Mouse (Mus musculus) limb, embryonic 14.5 days (tissue): ENCODE measurements around the gene Rrnad1. TPM values are rescaled to one million over a fixed set of nuclear protein-coding genes. Genes with fewer than 3 reads are reported as not detected.
A peak's percentile ranks its signal among the peaks of the same experiment; 100 is the strongest.

Experiments
- ATAC-seq: fragments of 200-750 bp; cut with Nextera tagmentation; 2 replicates; pipeline ENCODE4 v1.8.0; 2017; ENCODE audit warnings: low read depth, moderate number of reproducible peaks, moderate TSS enrichment; ENCODE audit not compliant: low FRiP score
- DNase-seq: peaks from one replicate; pipeline ENCODE4 v3.0.0-alpha.2; 2015; ENCODE audit warnings: low spot score
- H3K27ac ChIP-seq: fragments of 300-500 bp; sonication (generic); replicated peaks from 2 replicates; pipeline ENCODE4 v1.5.1; 2014; ENCODE audit warnings: low read depth, mild to moderate bottlenecking, low read length, moderate library complexity, mixed read lengths
- H3K27me3 ChIP-seq: fragments of 300-500 bp; sonication (generic); 2 replicates; pipeline ENCODE4 v1.6.1; 2014; ENCODE audit warnings: low read length, mixed read lengths; ENCODE audit not compliant: control insufficient read depth, insufficient read depth
- H3K36me3 ChIP-seq: fragments of 300-500 bp; sonication (generic); 2 replicates; pipeline ENCODE4 v1.6.1; 2014; ENCODE audit warnings: mild to moderate bottlenecking, low read length, moderate library complexity, mixed read lengths; ENCODE audit not compliant: control insufficient read depth, insufficient read depth
- H3K4me1 ChIP-seq: fragments of 300-500 bp; sonication (generic); 2 replicates; pipeline ENCODE4 v1.6.1; 2014; ENCODE audit warnings: antibody characterized with exemption, low read length, mixed read lengths; ENCODE audit not compliant: control insufficient read depth, insufficient read depth
- H3K4me2 ChIP-seq: fragments of 300-500 bp; sonication (generic); replicated peaks from 2 replicates; pipeline ENCODE4 v1.6.1; 2014; ENCODE audit warnings: low read depth, mild to moderate bottlenecking, low read length, moderate library complexity; ENCODE audit not compliant: severe bottlenecking
- H3K4me3 ChIP-seq: fragments of 300-500 bp; sonication (generic); replicated peaks from 2 replicates; pipeline ENCODE4 v1.5.1; 2014; ENCODE audit warnings: low read length
- H3K9ac ChIP-seq: fragments of 300-500 bp; sonication (generic); 2 replicates; pipeline ENCODE4 v1.6.1; 2014; ENCODE audit warnings: mild to moderate bottlenecking, low read depth, low read length, moderate library complexity; ENCODE audit not compliant: severe bottlenecking
- H3K9me3 ChIP-seq: fragments of 300-500 bp; sonication (generic); 2 replicates; pipeline ENCODE4 v1.6.1; 2016; ENCODE audit warnings: low read length; ENCODE audit not compliant: control insufficient read depth
- POLR2A ChIP-seq: fragments of 200-500 bp; IDR thresholded peaks from 2 replicates; pipeline ENCODE4 v1.8.0; 2012; ENCODE audit warnings: inconsistent platforms, mild to moderate bottlenecking, moderate library complexity, borderline replicate concordance; ENCODE audit not compliant: insufficient read depth, insufficient read length; ENCODE audit errors: extremely low read depth
- WGBS: fragments of 180-500 bp; shearing (Covaris S2); extraction: QIAGEN DNeasy Blood & Tissue Kit; methylation state at CpG from one replicate; pipeline ENCODE4 v1.1.7; 2014; 5-methylcytosine and 5-hydroxymethylcytosine counted together
- polyA plus RNA-seq, 2 experiments: library from polyadenylated mRNA; depleted of rRNA in 1 of 2; stranded (reverse) in 1 of 2; unstranded in 1 of 2; fragments of >200 nt; fragmentation: Nextera tagmentation in 1 of 2; extraction: Ambion mirVana in 1 of 2; gene quantifications; 2 replicates each; pipeline versions ENCODE4 v1.2.1 to v1.2.3; 2012 to 2014

The Rrnad1 gene
- polyA plus RNA-seq, 2 experiments: 15.6 to 53.6 TPM

DNA sequence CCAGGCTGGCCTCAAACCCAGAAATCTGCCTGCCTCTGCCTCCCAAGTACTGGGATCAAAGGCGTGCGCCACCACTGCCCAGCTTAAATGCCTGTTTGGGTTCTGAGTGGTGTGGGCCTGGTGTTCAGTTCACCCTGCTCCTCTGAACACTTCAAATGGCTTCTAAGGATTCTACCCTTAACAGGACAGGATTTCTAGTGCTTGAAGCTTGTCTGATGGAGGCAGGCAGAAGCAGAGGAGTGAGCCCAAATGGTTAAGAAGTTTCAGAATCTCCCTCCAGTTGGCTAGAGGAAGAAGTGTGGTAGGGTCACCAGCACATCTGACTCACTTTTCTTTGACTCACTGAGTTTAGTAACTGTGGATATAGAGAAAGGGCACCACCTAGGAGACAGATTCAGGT is 21.1 kb downstream of the Rrnad1 start:
- H3K36me3 ChIP-seq: peaks cover 15% of the 10 kb centered on the region
- 0 out of 2 replicates have a peak overlapping the region, but pooled peaks have one; percentile 27 for H3K4me3 ChIP-seq
- no peak for TF ChIP-seq POLR2A
- H3K4me1 ChIP-seq: peaks cover 34% of the 10 kb centered on the region
- H3K9me3 ChIP-seq: no peaks in the 10 kb centered on the region
- no peak for DNase-seq
- no peak for ATAC-seq
- H3K4me2 ChIP-seq: peak overlapping the region; percentile 40
- H3K9ac ChIP-seq: no peak overlapping the region
- H3K27me3 ChIP-seq: no peaks in the 10 kb centered on the region
- 80% methylated on average over 2 of the region's 2 CpGs for WGBS
- H3K27ac ChIP-seq: no peak overlapping the region

DNA sequence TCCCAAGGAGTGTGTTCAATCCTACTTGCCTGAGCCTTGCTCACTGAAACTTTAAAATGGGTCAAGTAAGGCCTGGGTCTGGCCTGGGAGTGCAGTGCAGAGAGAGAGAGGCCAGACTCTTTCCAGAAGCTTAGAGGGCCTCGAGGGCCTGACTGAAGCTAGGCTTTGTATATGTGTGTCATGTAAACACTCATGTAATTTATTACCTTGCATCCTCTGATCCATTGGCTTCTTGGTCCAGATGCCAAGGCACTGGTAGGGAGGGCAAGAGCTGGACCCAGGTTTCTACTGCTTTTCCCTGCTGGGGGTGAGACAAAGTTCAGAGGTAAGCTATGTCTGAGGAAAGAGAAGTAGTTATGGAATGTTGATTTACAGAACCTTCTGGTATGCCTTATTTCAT is 22.6 kb downstream of the Rrnad1 start:
- ATAC-seq: no peak
- Histone ChIP-seq H3K4me2 (peak overlapping the region; percentile 74), H3K27ac (peak overlapping the region; percentile 96), H3K4me3 (peak overlapping the region; percentile 79), H3K9ac (peak overlapping the region; percentile 90), H3K4me1 (peaks cover 34% of the 10 kb centered on the region), H3K27me3 (no peaks in the 10 kb centered on the region), H3K36me3 (peaks cover under 1% of the 10 kb centered on the region), H3K9me3 (no peaks in the 10 kb centered on the region)
- 0% methylated on average over 1 of the region's 1 CpGs for WGBS
- TF ChIP-seq POLR2A: no peak
- DNase-seq: no peak

- H3K4me2 ChIP-seq: peak overlapping the region; percentile 74
- WGBS: under 1% methylated on average over 26 of the region's 27 CpGs
- H3K9ac ChIP-seq: peak overlapping the region; percentile 90
- TF ChIP-seq POLR2A: peak; percentile 34; the same call in 1 of the 2 replicates
- peaks cover 34% of the 10 kb centered on the region for H3K4me1 ChIP-seq
- peak overlapping the region; percentile 79 for H3K4me3 ChIP-seq
- H3K27me3 ChIP-seq: no peaks in the 10 kb centered on the region
- ATAC-seq (no peak), DNase-seq (peak; percentile 49)
- H3K36me3 ChIP-seq: no peaks in the 10 kb centered on the region
- H3K27ac ChIP-seq: peak overlapping the region; percentile 96
- H3K9me3 ChIP-seq: no peaks in the 10 kb centered on the region
Measured at GRCm38 (mm10) chr3:87906981-87907857, 23.3 kb downstream of the Rrnad1 start.

DNA sequence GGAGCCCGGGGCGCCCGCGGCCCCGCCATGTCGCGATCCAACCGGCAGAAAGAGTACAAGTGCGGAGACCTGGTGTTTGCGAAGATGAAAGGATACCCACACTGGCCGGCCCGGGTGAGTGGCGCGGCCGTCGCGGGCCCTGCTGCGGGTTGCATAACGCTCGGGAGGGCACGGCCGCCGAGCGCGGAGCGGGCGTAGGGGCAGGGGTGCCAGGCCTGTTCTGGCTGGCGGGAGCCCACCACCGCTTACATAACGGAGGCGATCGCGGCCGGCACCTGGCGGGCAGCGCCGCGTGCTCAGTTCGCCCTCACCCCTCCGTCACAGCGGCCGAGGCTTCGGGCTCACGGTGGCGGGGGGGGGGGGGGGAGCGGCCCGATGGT is 23.9 kb downstream of the Rrnad1 start:
- peak overlapping the region; percentile 74 for H3K4me2 ChIP-seq
- peaks cover 34% of the 10 kb centered on the region for H3K4me1 ChIP-seq
- no peaks in the 10 kb centered on the region for H3K27me3 ChIP-seq
- no peaks in the 10 kb centered on the region for H3K36me3 ChIP-seq
- 0% methylated on average over 21 of the region's 47 CpGs for WGBS
- peak overlapping the region; percentile 96 for H3K27ac ChIP-seq
- peak overlapping the region; percentile 79 for H3K4me3 ChIP-seq
- no peak for TF ChIP-seq POLR2A
- DNase-seq (no peak), ATAC-seq (peak; percentile 0; the same call in 1 of the 2 replicates)
- H3K9me3 ChIP-seq: no peaks in the 10 kb centered on the region
- peak overlapping the region; percentile 90 for H3K9ac ChIP-seq

DNA sequence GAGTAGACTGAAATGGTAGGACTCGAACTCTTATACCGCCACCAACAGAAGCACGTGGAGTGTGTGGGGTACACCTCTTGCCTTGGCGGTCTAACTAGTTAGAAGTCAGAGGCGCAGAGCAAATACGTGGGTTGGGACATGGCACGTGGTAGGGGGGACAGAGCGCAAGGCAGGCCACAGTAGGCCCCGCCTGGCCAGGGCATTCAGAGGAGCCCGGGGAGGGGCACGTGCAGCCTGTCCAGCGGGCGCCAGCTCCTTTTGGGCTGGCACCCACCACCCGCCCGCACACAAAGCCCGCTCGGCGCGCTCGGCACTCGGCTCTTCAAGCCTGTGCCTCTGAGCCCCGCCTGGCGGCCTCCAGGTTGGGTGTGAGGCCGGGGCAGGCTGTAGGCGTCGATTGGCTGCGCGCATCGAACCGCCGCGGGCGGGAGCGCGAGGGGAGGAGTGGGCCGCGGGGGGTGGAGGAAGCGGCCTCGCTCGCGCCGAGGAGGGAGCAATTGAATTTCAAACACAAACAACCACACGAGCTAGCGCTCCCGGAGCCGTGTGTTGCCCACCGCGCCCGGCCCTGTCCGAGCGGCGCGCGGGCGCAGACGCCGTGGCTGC is 24.5 kb downstream of the Rrnad1 start, which contains the start of gene Hdgf:
Gene Hdgf, plus strand, starts transcription at position 442 of the 606 bp plus-strand sequence.
- 1% methylated on average over 36 of the region's 57 CpGs for WGBS
- no peaks in the 10 kb centered on the region for H3K9me3 ChIP-seq
- TF ChIP-seq POLR2A: 0 out of 2 replicates have a peak, but pooled peaks have one; percentile 43
- peak within 1 kb of the TSS; percentile 79 for H3K4me3 ChIP-seq
- peaks cover 31% of the 10 kb centered on the region for H3K4me1 ChIP-seq
- no peaks in the 10 kb centered on the region for H3K36me3 ChIP-seq
- H3K27ac ChIP-seq: peak within 1 kb of the TSS; percentile 96
- H3K27me3 ChIP-seq: no peaks in the 10 kb centered on the region
- ATAC-seq (peak; percentile 95), DNase-seq (peak; percentile 96)
- peak within 1 kb of the TSS; percentile 90 for H3K9ac ChIP-seq
- H3K4me2 ChIP-seq: peak within 1 kb of the TSS; percentile 74
